Mouse (Mus musculus) liver, adult 2 months (tissue): Measurements from ENCODE around the gene Nfic.

ENCODE experiments used
- CTCF ChIP-seq: fragments of 200-500 bp; IDR thresholded peaks from 2 replicates; pipeline ENCODE4 v1.5.1; 2011; ENCODE audit warnings: low read depth, low read length, control low read depth
- POLR2A ChIP-seq: fragments of 200-500 bp; IDR thresholded peaks from 2 replicates; pipeline ENCODE4 v1.6.1; 2011; ENCODE audit warnings: low read length, control low read depth; ENCODE audit not compliant: insufficient read depth; ENCODE audit errors: extremely low read depth

- TF ChIP-seq CTCF (no peak), POLR2A (no peak)
Observed at GRCm38 (mm10) chr10:81417227-81418215, 37.9 kb downstream of the Nfic start.
